Mouse (Mus musculus) lung, postnatal 4 days (tissue): ENCODE results near the gene Agap1.

ENCODE experiments used
- DNase-seq, 2 experiments: peaks; one replicate each; pipeline ENCODE4 v3.0.0; 2021

Gene Agap1

GRCm38 (mm10) chr1:89786793-89787192, 332.2 kb downstream of the Agap1 start:
- no peak for DNase-seq

GRCm38 (mm10) chr1:89798724-89799123, 344.1 kb downstream of the Agap1 start:
- DNase-seq = no peak

GRCm38 (mm10) chr1:89801506-89801905, 346.9 kb downstream of the Agap1 start:
- DNase-seq = no peak

GRCm38 (mm10) chr1:89804981-89805380, 350.4 kb downstream of the Agap1 start:
- DNase-seq = no peak

GRCm38 (mm10) chr1:89812816-89813215, 358.2 kb downstream of the Agap1 start:
- no peak for DNase-seq

- no peak for DNase-seq
Observed at GRCm38 (mm10) chr1:89816487-89817206, 362.0 kb downstream of the Agap1 start.

- no peak for DNase-seq
Observed at GRCm38 (mm10) chr1:89821822-89822221, 367.2 kb downstream of the Agap1 start.

GRCm38 (mm10) chr1:89822431-89822830, 367.8 kb downstream of the Agap1 start:
- no peak for DNase-seq

- no peak for DNase-seq
Observed at GRCm38 (mm10) chr1:89823036-89823435, 368.4 kb downstream of the Agap1 start.

- no peak for DNase-seq
Observed at GRCm38 (mm10) chr1:89827051-89827450, 372.4 kb downstream of the Agap1 start.

- DNase-seq = no peak
Observed at GRCm38 (mm10) chr1:89831095-89831494, 376.5 kb downstream of the Agap1 start.

GRCm38 (mm10) chr1:89844064-89844463, 389.5 kb downstream of the Agap1 start:
- no peak for DNase-seq

- no peak for DNase-seq
Observed at GRCm38 (mm10) chr1:89845487-89845886, 390.9 kb downstream of the Agap1 start.

- DNase-seq = no peak
Observed at GRCm38 (mm10) chr1:89846148-89846547, 391.5 kb downstream of the Agap1 start.

- DNase-seq = no peak
Observed at GRCm38 (mm10) chr1:89848356-89849039, 393.9 kb downstream of the Agap1 start.

GRCm38 (mm10) chr1:89849151-89849860, 394.7 kb downstream of the Agap1 start:
- DNase-seq = peak; percentile 15 to 44

GRCm38 (mm10) chr1:89849861-89850230, 395.2 kb downstream of the Agap1 start:
- DNase-seq = peak; percentile 8 to 37

- no peak for DNase-seq
Observed at GRCm38 (mm10) chr1:89850681-89851414, 396.2 kb downstream of the Agap1 start.

- peak; percentile 41 to 48 for DNase-seq
Observed at GRCm38 (mm10) chr1:89859182-89859581, 404.6 kb downstream of the Agap1 start.

- DNase-seq = peak in 1 of 2 experiments; percentile 21
Observed at GRCm38 (mm10) chr1:89860017-89860730, 405.6 kb downstream of the Agap1 start.

- DNase-seq = no peak
Observed at GRCm38 (mm10) chr1:89865787-89866186, 411.2 kb downstream of the Agap1 start.

GRCm38 (mm10) chr1:89867847-89868246, 413.2 kb downstream of the Agap1 start:
- no peak for DNase-seq
